Mouse (Mus musculus): ENCODE results near the gene Snrnp200.

DNA sequence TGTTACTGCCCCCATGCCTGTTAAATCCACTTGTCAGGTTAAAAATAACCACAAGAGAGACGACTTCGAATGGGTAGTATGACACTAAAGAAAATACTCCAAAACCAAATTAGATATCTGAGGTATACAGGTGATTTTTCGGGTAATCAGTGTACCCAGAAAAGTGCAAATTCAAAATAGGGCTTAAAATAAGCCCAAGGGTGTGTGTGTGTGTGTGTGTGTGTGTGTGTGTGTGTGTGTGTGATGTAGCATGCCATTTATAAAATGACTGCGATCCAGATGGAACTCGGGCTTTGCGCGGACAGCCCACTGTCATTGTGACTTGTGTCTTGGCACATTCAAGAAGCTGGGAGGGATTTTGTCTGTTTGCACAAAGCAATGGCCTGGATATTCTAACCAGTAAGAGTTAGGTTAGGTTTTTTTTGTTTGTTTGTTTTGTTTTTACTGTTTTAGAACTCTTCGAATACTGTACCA lies 62.9 kb downstream of the Snrnp200 start:
- TF ChIP-seq CTCF (IDR thresholded peaks at IDR 0.05 in 2 of 3, conservative IDR thresholded peaks at IDR 0.05 in 1 of 3; ENCODE audit: control insufficient read depth in 1 of 3, insufficient read depth in 1 of 3, low read depth in 2 of 3, low read length in 3 of 3, poor library complexity in 1 of 3, severe bottlenecking in 1 of 3) (no peak), POLR2AphosphoS5 (IDR thresholded peaks at IDR 0.05; ENCODE audit: borderline replicate concordance, low read depth, low read length) (no peak), USF1 (IDR thresholded peaks at IDR 0.05; ENCODE audit: low read depth, low read length) (no peak), POLR2A (IDR thresholded peaks at IDR 0.05; ENCODE audit: control insufficient read depth in 1 of 2, insufficient read depth in 1 of 2, low read depth in 1 of 2, low read length in 2 of 2, poor library complexity in 1 of 2) (no peak), MAZ (IDR thresholded peaks at IDR 0.05; ENCODE audit: low read depth, low read length) (no peak), HCFC1 (IDR thresholded peaks at IDR 0.05; ENCODE audit: low read depth, low read length) (no peak), SIN3A (IDR thresholded peaks at IDR 0.05; ENCODE audit: low read length) (peak; percentile 44), POLR2AphosphoS2 (IDR thresholded peaks at IDR 0.05; ENCODE audit: low read length) (no peak; the same call in 1 of the 2 replicates), GATA1 (IDR thresholded peaks at IDR 0.05; ENCODE audit: low read depth, low read length) (no peak), MAX (IDR thresholded peaks at IDR 0.05; ENCODE audit: low read length) (no peak), ZMIZ1 (IDR thresholded peaks at IDR 0.05; ENCODE audit: low read depth, low read length) (no peak)

Data from MEL (cell line).